Mouse (Mus musculus): ENCODE data around the gene Gkn2. TPM values are rescaled to one million over a fixed set of nuclear protein-coding genes. Genes with fewer than 3 reads are reported as not detected.

Gene Gkn2
- total RNA-seq, 1 experiment from 2014 or later = not detected

DNA sequence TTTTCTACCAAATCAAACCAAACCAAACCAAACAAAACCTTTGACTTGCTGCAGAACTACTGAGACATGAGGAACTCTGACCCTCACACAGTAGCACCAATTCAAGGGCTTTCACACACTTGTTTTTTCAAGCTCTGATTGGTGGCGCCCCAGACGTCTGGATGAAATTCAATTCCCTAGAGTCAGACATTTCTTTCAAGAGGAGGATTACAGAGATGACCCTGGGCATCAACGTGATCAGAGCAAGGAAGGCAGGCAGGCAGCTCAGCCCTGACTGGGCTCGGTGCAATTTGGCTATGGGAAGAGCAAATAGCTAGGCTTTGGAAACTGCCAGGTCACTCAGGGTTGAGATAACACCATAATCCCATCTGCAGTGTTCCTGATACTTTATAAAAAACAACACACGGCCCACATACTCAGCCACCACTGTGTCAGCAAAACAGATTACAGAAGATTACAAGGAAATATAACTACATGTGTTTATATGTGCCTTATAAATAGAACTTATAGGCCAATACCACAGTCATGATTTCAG is 16.4 kb downstream of the Gkn2 start:
- no peak for ATAC-seq (replicated peaks in 1 of 2; ENCODE audit: insufficient read depth in 1 of 2, low FRiP score in 2 of 2, low TSS enrichment in 1 of 2, low read depth in 1 of 2, poor library complexity in 2 of 2, severe bottlenecking in 2 of 2)

- peak in 1 of 2 experiments; percentile 39; a peak in 1 of 4 replicates for ATAC-seq (replicated peaks in 1 of 2; ENCODE audit: insufficient read depth in 1 of 2, low FRiP score in 2 of 2, low TSS enrichment in 1 of 2, low read depth in 1 of 2, poor library complexity in 2 of 2, severe bottlenecking in 2 of 2)
These were observed 20.5 kb downstream of the Gkn2 start for GRCm38 (mm10) chr6:87393466-87394205.

DNA sequence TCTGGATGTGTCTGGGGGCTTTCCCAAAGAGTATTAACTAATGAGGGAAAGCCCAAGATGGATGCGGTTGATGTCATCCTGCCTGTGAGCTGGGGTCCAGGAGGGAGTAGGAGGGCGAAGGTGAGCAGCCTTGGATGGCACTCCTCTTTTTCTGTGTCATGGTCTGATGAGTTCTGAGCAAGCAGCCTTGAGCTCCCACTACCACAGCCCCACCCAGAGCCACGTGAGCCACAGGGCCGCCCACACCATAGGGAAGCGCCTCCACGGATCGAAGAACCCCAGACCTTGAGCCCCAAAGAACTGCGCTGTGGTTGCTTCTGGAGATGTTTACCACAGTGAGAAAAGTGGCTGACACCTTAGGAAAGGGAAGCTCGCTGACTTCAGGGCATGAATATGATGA is 21.6 kb downstream of the Gkn2 start:
- ATAC-seq (replicated peaks in 1 of 2; ENCODE audit: insufficient read depth in 1 of 2, low FRiP score in 2 of 2, low TSS enrichment in 1 of 2, low read depth in 1 of 2, poor library complexity in 2 of 2, severe bottlenecking in 2 of 2) = no peak

DNA sequence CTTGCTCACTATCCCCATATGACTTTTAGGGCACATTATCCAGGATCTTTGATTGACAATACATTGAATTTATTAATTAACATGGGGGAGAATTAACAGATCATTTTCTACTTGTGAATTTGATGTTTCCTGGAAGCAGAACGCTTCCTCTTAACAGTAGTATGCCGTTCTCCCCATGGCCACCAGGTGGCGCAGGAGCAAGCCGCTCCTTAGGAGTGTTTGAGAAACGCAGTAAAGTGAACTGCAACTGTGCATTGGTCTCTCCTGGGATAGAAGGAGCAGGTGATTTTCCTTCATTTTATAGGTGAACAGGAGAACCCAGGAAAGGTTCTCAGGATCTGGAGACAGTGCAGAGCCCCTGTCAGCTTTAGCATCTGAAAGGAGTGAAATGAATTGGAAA is 26.0 kb downstream of the Gkn2 start:
- ATAC-seq (replicated peaks in 1 of 2; ENCODE audit: insufficient read depth in 1 of 2, low FRiP score in 2 of 2, low TSS enrichment in 1 of 2, low read depth in 1 of 2, poor library complexity in 2 of 2, severe bottlenecking in 2 of 2) = peak; percentile 63 to 80

DNA sequence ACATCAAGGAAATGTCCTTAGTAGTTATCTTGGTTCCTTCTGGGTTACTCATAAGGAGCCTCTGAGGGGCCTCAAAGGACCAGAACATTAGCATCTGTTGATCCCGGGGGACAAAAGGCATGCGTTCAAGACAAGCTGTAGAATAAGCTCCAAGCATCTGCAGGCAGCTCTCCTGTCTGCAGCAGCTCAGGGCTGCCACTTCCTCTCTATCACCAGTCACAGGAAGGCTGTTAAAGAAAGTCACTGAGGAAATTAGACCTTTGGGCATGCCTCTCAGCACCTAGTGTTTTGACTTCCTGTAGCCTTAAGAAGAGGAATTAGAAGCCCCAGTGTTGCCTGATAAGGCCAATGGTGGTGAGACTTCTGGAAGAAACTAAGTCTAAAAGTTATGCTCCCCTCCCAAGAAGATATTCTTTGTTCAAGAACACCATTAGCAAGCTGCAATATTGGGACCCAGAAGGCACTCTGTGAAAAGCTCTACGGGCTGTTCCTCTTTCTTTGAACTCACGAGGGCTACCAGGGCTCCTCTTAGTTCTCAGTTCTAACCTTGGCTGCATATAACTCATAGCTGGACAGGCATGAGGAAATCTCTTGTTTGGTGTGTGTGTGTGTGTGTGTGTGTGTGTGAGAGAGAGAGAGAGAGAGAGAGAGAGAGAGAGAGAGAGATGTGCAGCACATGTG is 26.9 kb downstream of the Gkn2 start:
- ATAC-seq (replicated peaks in 1 of 2; ENCODE audit: insufficient read depth in 1 of 2, low FRiP score in 2 of 2, low TSS enrichment in 1 of 2, low read depth in 1 of 2, poor library complexity in 2 of 2, severe bottlenecking in 2 of 2) = peak; percentile 80 to 86

DNA sequence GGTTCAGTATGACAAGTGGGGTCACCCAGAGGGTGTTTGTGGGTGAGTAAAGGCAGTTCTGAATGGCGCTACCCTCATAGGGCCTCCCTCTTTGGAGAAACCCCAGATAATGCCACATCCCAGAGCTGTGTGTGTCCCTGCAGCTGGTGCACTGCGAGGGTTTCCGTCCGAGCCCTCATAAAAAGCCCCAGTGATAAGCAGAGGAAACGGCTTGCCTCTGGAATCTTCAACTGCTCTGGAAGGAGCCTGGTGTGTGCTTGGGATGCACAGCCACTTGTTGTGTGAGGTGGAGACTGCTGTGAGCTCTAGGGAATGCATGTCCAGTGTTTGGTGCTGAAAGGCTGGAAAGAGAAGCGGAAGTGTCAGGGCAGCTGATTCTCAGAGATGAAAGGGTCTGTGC is 28.3 kb downstream of the Gkn2 start:
- no peak for ATAC-seq (replicated peaks in 1 of 2; ENCODE audit: insufficient read depth in 1 of 2, low FRiP score in 2 of 2, low TSS enrichment in 1 of 2, low read depth in 1 of 2, poor library complexity in 2 of 2, severe bottlenecking in 2 of 2)

GRCm38 (mm10) chr6:87412011-87412410 is 38.9 kb downstream of the Gkn2 start:
- no peak for ATAC-seq (replicated peaks in 1 of 2; ENCODE audit: insufficient read depth in 1 of 2, low FRiP score in 2 of 2, low TSS enrichment in 1 of 2, low read depth in 1 of 2, poor library complexity in 2 of 2, severe bottlenecking in 2 of 2)

DNA sequence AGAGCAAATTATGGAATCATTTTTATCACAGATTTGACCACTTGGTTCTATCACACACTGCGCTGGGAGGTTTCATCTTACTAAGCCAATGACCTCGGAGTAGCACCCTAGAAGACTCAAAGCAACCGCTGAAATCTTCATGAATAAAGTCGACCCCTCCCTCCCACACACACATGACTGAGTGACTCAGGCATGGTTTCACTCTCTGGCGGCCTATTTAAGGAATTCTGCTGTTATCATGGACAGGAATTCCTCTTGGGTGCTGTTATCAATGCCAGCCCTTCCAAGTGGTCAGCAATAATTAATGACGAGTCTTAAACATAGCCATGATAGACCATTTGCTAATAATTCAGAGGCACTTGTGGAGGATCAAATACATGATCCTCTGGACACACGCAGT is 49.1 kb downstream of the Gkn2 start:
- ATAC-seq (replicated peaks in 1 of 2; ENCODE audit: insufficient read depth in 1 of 2, low FRiP score in 2 of 2, low TSS enrichment in 1 of 2, low read depth in 1 of 2, poor library complexity in 2 of 2, severe bottlenecking in 2 of 2) = no peak

GRCm38 (mm10) chr6:87424037-87424816 is 51.1 kb downstream of the Gkn2 start:
- no peak for ATAC-seq (replicated peaks in 1 of 2; ENCODE audit: insufficient read depth in 1 of 2, low FRiP score in 2 of 2, low TSS enrichment in 1 of 2, low read depth in 1 of 2, poor library complexity in 2 of 2, severe bottlenecking in 2 of 2)

GRCm38 (mm10) chr6:87426954-87427353 is 53.8 kb downstream of the Gkn2 start:
- ATAC-seq (replicated peaks in 1 of 2; ENCODE audit: insufficient read depth in 1 of 2, low FRiP score in 2 of 2, low TSS enrichment in 1 of 2, low read depth in 1 of 2, poor library complexity in 2 of 2, severe bottlenecking in 2 of 2) = no peak

DNA sequence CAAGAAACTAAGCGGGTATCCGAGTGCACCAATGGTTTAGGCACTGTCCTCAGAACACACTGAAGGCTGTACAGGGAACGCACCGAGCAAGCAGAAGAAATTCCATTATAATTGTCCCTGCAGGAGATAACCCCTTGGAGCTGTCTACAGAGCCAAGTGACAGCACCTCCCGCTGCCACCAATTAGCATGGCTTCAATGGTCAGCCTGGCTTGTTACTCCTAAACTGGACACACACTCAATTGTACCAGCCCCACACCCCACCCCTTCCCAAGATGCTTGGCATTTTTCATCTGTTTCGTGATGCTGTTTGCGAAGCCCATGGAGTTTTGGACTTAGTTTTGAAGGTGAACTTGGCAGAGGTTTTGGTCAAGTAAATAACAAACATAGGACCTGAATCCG is 54.5 kb downstream of the Gkn2 start:
- ATAC-seq (replicated peaks in 1 of 2; ENCODE audit: insufficient read depth in 1 of 2, low FRiP score in 2 of 2, low TSS enrichment in 1 of 2, low read depth in 1 of 2, poor library complexity in 2 of 2, severe bottlenecking in 2 of 2) = no peak

- ATAC-seq (replicated peaks in 1 of 2; ENCODE audit: insufficient read depth in 1 of 2, low FRiP score in 2 of 2, low TSS enrichment in 1 of 2, low read depth in 1 of 2, poor library complexity in 2 of 2, severe bottlenecking in 2 of 2) = no peak
These were observed 55.4 kb downstream of the Gkn2 start, which contains the start of gene Bmp10 for GRCm38 (mm10) chr6:87428487-87429044. TSS of gene Bmp10 (plus strand) at chr6:87428994.

Other genes with a start within 250 kb of the Gkn2 start
- 0.10 and 2.5 TPM in 2 replicates for gene Antxr1, start 37.5 kb upstream of the Gkn2 start, total RNA-seq (2017)
- gene Gkn1, start 22.4 kb upstream of the Gkn2 start, total RNA-seq (2017) = not detected in 2 replicates
- gene Gkn3, start 15.6 kb downstream of the Gkn2 start, total RNA-seq (2017) = 2.5 TPM in 1 of 2 replicates, not detected in the other
- gene Bmp10, start 55.6 kb downstream of the Gkn2 start, total RNA-seq (2017) = not detected in 2 replicates
- 59.3 and 82.2 TPM in 2 replicates for gene Arhgap25, start 159.9 kb downstream of the Gkn2 start, total RNA-seq (2017)
- 0.06 and 0.55 TPM in 2 replicates for gene Prokr1, start 217.4 kb downstream of the Gkn2 start, total RNA-seq (2017)